Mouse (Mus musculus): ENCODE measurements at regions not wholly inside any gene's neighbourhood (a gene's known extent, or its start where the extent isn't known, plus 50 kb on each side); places are given as distances from the start of the nearest gene placed in this dataset.

GRCm38 (mm10) chr2:159645861-159646260, 688.1 kb downstream of the Gm826 start:
- DNase-seq (ENCODE audit: low read depth, low spot score) = no peak

GRCm38 (mm10) chr2:159646595-159646994, 687.4 kb downstream of the Gm826 start:
- DNase-seq (ENCODE audit: low read depth, low spot score) = no peak

GRCm38 (mm10) chr2:159652243-159652642, 681.7 kb downstream of the Gm826 start:
- DNase-seq (ENCODE audit: low read depth, low spot score) = no peak

GRCm38 (mm10) chr2:159676845-159677244, 657.1 kb downstream of the Gm826 start:
- no peak for DNase-seq (ENCODE audit: low read depth, low spot score)

DNA sequence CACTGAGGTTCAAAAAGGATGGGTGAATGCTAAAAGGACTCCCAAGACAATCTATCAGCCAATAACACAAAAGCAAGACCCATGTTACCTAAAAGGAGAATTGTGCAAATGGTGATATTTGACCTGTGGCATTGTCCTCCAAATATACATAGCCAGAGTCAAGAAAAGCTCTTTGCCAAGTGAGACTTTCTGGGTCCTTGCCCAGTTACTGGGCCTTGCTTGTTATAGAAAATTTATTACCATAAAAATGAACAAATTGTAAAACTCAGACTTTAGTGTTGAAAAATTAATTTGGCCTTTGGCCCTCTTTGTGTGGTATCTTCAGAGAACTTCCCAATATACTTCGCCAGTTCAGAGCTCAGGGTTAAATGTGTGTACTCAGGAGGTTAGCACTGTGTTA, 653.3 kb downstream of the Gm826 start:
- DNase-seq (ENCODE audit: low read depth, low spot score) = no peak

DNA sequence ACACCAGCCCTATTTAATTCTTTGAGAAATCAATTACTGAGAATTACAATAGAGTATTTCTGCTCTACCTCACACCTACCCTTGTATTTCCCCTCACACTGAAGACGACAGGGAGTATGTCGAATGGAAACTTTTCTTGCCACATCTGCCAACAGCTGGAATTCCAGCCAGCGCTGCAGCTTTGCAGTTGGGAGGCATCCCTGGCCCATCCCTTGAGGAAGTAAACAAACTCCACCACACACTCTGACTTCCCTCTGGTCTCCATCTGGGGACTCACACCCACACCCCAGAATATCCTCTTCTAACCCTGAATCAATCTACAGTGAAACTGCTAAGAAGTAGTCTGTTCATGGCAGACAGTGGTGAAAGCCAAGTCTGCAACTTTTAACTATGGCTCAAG, 630.9 kb downstream of the Gm826 start:
- DNase-seq (ENCODE audit: low read depth, low spot score) = no peak

DNA sequence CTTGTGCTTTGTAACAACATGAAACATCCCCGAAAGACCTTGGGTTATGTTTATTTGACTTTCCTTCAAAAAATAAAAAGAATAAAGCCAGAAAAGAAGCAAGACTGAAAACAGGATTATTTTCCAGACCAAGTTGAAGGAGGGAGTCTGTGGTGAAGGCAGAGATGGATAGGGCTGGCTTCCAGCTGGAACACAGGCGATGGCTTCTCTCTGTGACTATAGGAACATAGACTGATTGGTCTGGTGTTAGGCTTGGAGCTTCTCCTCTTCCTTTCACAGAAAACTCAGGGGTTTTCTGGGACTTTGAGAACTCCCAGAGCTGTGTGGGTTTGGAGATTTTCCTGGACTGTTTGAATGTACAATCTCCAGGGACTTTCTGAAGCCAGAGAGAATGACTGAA, 625.8 kb downstream of the Gm826 start:
- no peak for DNase-seq (ENCODE audit: low read depth, low spot score)

- DNase-seq (ENCODE audit: low read depth, low spot score) = no peak
These were observed 619.3 kb downstream of the Gm826 start for GRCm38 (mm10) chr2:159714633-159715032.

DNA sequence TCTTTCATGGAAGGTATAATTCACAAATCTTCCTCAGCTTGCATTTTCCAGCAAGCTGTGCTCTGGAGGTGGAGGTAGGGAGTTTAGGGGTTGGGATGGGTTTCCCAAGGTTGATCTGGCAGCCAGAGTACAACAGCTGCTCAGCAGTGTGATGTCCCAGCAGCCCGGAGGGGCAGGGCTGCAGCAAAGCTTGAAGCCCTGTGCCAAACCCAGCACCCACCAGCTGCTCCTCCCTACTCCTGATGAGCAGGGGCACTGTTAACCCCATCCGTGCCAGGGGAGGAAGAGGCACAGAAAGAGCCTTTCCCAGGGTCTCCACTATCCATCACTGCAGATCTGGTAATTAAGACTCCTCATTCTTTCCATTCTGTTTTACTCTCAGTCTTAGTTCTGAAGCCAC, 615.2 kb downstream of the Gm826 start:
- no peak for DNase-seq (ENCODE audit: low read depth, low spot score)

DNA sequence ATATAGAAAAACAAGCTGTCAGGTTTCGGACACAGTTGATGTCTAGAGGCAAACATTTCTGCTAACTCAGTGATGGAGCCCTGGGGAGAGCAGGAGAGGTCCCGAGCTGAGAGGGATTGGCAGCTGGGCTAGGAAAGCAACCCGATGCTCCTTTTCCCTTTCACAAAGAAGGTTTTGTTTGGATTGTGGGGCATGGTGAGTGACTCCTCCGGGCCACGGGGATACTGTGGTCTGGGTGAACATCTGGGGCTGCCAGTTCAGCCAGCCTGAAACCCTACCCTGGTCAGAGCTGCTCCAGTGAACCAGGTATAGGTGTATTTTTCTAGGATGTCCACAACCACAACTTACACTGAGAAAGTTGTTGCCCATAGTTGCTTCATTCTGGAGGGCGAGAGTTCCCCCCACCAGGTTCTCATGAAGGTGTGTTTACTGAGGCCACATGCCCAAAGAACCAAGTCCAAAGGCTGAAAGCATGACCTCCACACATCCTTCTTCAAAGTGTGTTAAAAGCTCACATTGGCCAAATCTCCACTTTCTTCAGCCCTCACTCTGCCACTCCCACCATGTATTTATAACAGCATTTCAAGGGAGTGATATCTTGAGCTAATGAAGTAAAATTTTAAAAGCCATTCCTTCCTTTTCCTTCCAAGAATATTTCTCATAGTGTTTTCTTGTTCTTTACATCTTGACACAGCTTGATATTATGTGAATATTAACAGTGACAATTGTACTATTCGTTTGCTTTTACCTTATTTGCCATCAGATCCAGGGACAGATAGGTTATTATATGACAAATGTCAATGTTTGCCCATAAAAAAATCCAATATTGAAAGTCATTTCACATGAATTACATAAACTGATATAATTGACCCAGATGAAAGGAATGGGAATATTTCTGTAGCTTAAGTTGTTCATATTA, 608.5 kb downstream of the Gm826 start:
- no peak for DNase-seq (ENCODE audit: low read depth, low spot score)

GRCm38 (mm10) chr2:159729301-159729700, 604.7 kb downstream of the Gm826 start:
- no peak for DNase-seq (ENCODE audit: low read depth, low spot score)

DNA sequence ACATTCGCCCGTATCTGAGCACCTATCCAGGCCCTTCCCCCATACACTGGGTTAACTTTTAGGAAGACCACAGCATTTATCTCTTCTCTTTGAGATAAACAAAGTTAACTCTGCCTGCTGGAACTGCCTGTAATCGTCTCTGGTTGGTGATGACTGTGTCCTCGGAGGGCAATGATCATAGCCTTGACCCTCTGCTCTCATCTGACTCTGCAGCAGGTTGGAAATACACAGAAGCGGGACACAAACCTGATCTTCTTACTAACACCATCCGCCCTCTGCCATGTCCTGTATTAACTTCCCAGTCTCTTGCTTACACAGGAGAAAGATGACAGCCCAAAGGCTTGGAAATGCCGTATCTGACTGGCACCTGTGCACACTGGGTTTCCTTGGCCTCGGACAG, 603.7 kb downstream of the Gm826 start:
- DNase-seq (ENCODE audit: low read depth, low spot score) = no peak

DNA sequence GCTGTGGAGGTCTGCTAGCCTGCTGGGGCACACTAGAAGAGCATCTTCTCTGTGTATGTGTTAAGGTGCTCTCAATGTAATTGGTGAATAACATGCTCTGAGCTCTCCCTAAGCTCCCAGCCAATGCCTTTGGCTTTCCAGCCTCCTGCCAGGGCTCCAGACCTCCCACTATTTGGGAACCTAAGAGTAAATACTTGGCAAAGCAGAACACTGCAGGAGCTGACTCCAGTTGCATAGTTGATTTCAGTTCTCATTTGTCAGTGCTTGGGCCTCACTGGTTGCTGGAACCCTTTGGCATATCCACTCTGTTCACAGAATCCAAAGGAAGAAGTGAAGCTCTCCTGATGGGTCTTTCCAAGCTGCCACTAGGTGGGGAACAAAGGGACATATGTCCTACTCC, 602.7 kb downstream of the Gm826 start:
- DNase-seq (ENCODE audit: low read depth, low spot score) = no peak

- no peak for DNase-seq (ENCODE audit: low read depth, low spot score)
These were observed 601.5 kb downstream of the Gm826 start for GRCm38 (mm10) chr2:159732413-159732812.

DNA sequence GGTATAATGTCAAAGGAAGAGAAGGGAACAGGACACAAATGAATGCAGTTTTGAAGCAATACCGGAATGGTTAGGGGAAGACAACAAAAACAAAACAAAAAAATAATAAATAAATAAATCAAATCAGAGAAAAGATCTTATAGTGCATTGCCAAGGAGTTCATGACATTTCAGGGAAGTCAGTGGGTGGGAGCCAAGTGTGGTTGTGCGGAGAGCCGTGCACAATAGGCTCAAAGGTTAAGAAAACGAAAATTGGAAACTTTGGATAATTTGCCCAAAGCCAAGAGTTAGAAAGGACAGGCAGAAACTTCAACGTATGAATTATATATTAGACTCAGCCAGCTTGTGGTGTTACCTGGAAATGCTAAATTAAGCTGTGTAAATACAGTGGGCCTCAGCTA, 599.4 kb downstream of the Gm826 start:
- DNase-seq (ENCODE audit: low read depth, low spot score) = no peak

DNA sequence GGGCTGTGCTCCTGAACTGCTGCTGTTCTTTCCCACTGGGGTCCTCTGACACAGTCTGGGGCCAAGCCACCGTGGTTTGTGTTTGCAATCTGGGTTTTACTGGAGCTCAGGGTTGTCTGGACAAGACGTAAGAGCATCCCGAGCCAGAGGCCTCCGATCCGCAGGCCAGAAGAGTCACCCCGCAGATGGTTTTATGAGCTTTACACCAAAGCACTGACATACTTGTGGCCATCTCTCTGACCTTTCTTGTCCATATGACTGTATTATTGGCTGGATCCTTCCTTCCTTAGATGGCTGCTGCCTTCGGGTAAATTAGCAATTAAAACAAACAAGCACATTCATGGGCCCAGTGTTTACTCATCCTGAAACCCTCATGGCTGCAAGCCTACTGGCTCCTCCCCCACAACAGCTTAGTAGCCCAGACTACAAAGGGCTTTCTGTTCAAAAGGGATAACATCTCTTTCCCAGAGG, 578.4 kb downstream of the Gm826 start:
- DNase-seq (ENCODE audit: low read depth, low spot score) = no peak

GRCm38 (mm10) chr2:159760806-159761205, 573.2 kb downstream of the Gm826 start:
- DNase-seq (ENCODE audit: low read depth, low spot score) = no peak

- no peak for DNase-seq (ENCODE audit: low read depth, low spot score)
These were observed 570.8 kb downstream of the Gm826 start for GRCm38 (mm10) chr2:159763115-159763514.

All from retina, adult 2 months (tissue).